Mouse (Mus musculus) midbrain, embryonic 14.5 days (tissue): ENCODE results near the gene Gm43720. TPM values are rescaled to one million over a fixed set of nuclear protein-coding genes. Genes with fewer than 3 reads are reported as not detected.
"Not testable (repeated sequence)": the region's sequence is repeated elsewhere in the genome, so short reads cannot be mapped to it uniquely, and the experiment has no call there.

Source experiments
- ATAC-seq: fragments of 200-750 bp; cut with Nextera tagmentation; 2 replicates; pipeline ENCODE4 v1.8.0; 2017; ENCODE audit warnings: moderate number of reproducible peaks, moderate library complexity; ENCODE audit not compliant: low FRiP score, low TSS enrichment
- DNase-seq: peaks from one replicate; pipeline ENCODE4 v3.0.0-alpha.2; 2015
- H3K27ac ChIP-seq: fragments of 300-500 bp; sonication (generic); replicated peaks from 2 replicates; pipeline ENCODE4 v1.5.1; 2014; ENCODE audit warnings: mild to moderate bottlenecking, low read depth, low read length, moderate library complexity
- H3K27me3 ChIP-seq: fragments of 300-500 bp; sonication (generic); 2 replicates; pipeline ENCODE4 v1.6.1; 2014; ENCODE audit warnings: low read length, control low read depth, mixed read lengths; ENCODE audit not compliant: control insufficient read depth, insufficient read depth
- H3K36me3 ChIP-seq: fragments of 300-500 bp; sonication (generic); 2 replicates; pipeline ENCODE4 v1.6.1; 2014; ENCODE audit warnings: low read length, control low read depth; ENCODE audit not compliant: control insufficient read depth, insufficient read depth
- H3K4me1 ChIP-seq: fragments of 300-500 bp; sonication (generic); 2 replicates; pipeline ENCODE4 v1.6.1; 2014; ENCODE audit warnings: mild to moderate bottlenecking, antibody characterized with exemption, low read length, control low read depth; ENCODE audit not compliant: control insufficient read depth, insufficient read depth
- H3K4me2 ChIP-seq: fragments of 300-500 bp; sonication (generic); 2 replicates; pipeline ENCODE4 v1.6.1; 2014; ENCODE audit warnings: mild to moderate bottlenecking, low read length, moderate library complexity
- H3K4me3 ChIP-seq: fragments of 300-500 bp; sonication (generic); replicated peaks from 2 replicates; pipeline ENCODE4 v1.5.1; 2014; ENCODE audit warnings: low read depth, low read length
- H3K9ac ChIP-seq: fragments of 300-500 bp; sonication (generic); replicated peaks from 2 replicates; pipeline ENCODE4 v1.6.1; 2014; ENCODE audit warnings: mild to moderate bottlenecking, low read length, moderate library complexity
- H3K9me3 ChIP-seq: fragments of 300-500 bp; sonication (generic); 2 replicates; pipeline ENCODE4 v1.6.1; 2016; ENCODE audit warnings: low read length, control low read depth, mixed read lengths; ENCODE audit not compliant: control insufficient read depth
- WGBS: fragments of 180-500 bp; shearing (Covaris S2); extraction: QIAGEN DNeasy Blood & Tissue Kit; methylation state at CpG from one replicate; pipeline ENCODE4 v1.1.7; 2014; 5-methylcytosine and 5-hydroxymethylcytosine counted together
- polyA plus RNA-seq: library from polyadenylated mRNA; unstranded; fragments of >200 nt; fragmentation: Nextera tagmentation; extraction: Ambion mirVana; gene quantifications from 2 replicates; pipeline ENCODE4 v1.2.1, GENCODE M21; 2014

Gm43720 gene
- polyA plus RNA-seq, 1 experiment from 2014 or later, result not detected

- H3K4me1 ChIP-seq, result no peaks in the 10 kb centered on the region
- no peak for DNase-seq
- H3K4me2 ChIP-seq, result no peak overlapping the region
- no peaks in the 10 kb centered on the region for H3K9me3 ChIP-seq
- H3K27ac ChIP-seq, result no peak overlapping the region
- H3K9ac ChIP-seq, result no peak overlapping the region
- whole genome bisulfite sequencing, result 61% methylated on average over 3 of the region's 3 CpGs
- no peak overlapping the region for H3K4me3 ChIP-seq
- H3K36me3 ChIP-seq, result no peaks in the 10 kb centered on the region
- ATAC-seq, result no peak
- H3K27me3 ChIP-seq, result no peaks in the 10 kb centered on the region
Measured at GRCm38 (mm10) chr5:138223287-138223686, 56.5 kb downstream of the Gm43720 start.

- no peak for ATAC-seq
- 26% methylated on average over 4 of the region's 4 CpGs for WGBS
- H3K4me3 ChIP-seq, result no peak overlapping the region
- H3K9ac ChIP-seq, result no peak overlapping the region
- H3K4me2 ChIP-seq, result no peak overlapping the region
- H3K36me3 ChIP-seq, result no peaks in the 10 kb centered on the region
- H3K4me1 ChIP-seq, result no peaks in the 10 kb centered on the region
- H3K27me3 ChIP-seq, result no peaks in the 10 kb centered on the region
- no peaks in the 10 kb centered on the region for H3K9me3 ChIP-seq
- DNase-seq, result peak; percentile 86
- no peak overlapping the region for H3K27ac ChIP-seq
Measured at GRCm38 (mm10) chr5:138222111-138222510, 57.6 kb downstream of the Gm43720 start.

GRCm38 (mm10) chr5:138219864-138220263 lies 59.9 kb downstream of the Gm43720 start:
- DNase-seq (no peak), ATAC-seq (no peak)
- Histone ChIP-seq H3K9me3 (no peaks in the 10 kb centered on the region), H3K9ac (no peak overlapping the region), H3K27me3 (no peaks in the 10 kb centered on the region), H3K27ac (no peak overlapping the region), H3K4me1 (no peaks in the 10 kb centered on the region), H3K36me3 (no peaks in the 10 kb centered on the region), H3K4me3 (no peak overlapping the region), H3K4me2 (no peak overlapping the region)
- 75% methylated on average over 2 of the region's 2 CpGs for WGBS

- not testable (repeated sequence) for H3K4me3 ChIP-seq, H3K27me3 ChIP-seq, H3K27ac ChIP-seq, H3K9me3 ChIP-seq, H3K9ac ChIP-seq, DNase-seq, ATAC-seq, H3K4me2 ChIP-seq, H3K36me3 ChIP-seq, H3K4me1 ChIP-seq
- WGBS, result 94% methylated on average over 13 of the region's 13 CpGs
Measured at GRCm38 (mm10) chr5:138216632-138217031, 63.1 kb downstream of the Gm43720 start.

Other genes starting within 250 kb of the Gm43720 start
- gene Smok3c, start 226.8 kb downstream of the Gm43720 start, polyA plus RNA-seq, result not detected in 2 replicates
- 28.8 and 42.3 TPM in 2 replicates for gene Zkscan1, start 194.9 kb downstream of the Gm43720 start, polyA plus RNA-seq
- gene Zscan21, start 163.1 kb downstream of the Gm43720 start, polyA plus RNA-seq, result 94.0 and 113 TPM in 2 replicates
- gene Zfp113, start 124.2 kb downstream of the Gm43720 start, polyA plus RNA-seq, result 24.9 and 27.8 TPM in 2 replicates
- gene Cops6, start 118.9 kb downstream of the Gm43720 start, polyA plus RNA-seq, result 241 and 270 TPM in 2 replicates
- 16.8 and 19.9 TPM in 2 replicates for gene Ap4m1, start 108.0 kb downstream of the Gm43720 start, polyA plus RNA-seq
- 81.9 and 117 TPM in 2 replicates for gene Mcm7, start 107.5 kb downstream of the Gm43720 start, polyA plus RNA-seq
- 68.7 and 93.5 TPM in 2 replicates for gene Taf6, start 92.5 kb downstream of the Gm43720 start, polyA plus RNA-seq
- 24.3 and 32.0 TPM in 2 replicates for gene Cnpy4, start 92.5 kb downstream of the Gm43720 start, polyA plus RNA-seq
- gene Mblac1, start 85.6 kb downstream of the Gm43720 start, polyA plus RNA-seq, result 12.6 and 18.0 TPM in 2 replicates
- gene Nxpe5, start 54.1 kb downstream of the Gm43720 start, polyA plus RNA-seq, result not detected in 2 replicates
- 71.5 and 90.0 TPM in 2 replicates for gene Lamtor4, start 24.5 kb downstream of the Gm43720 start, polyA plus RNA-seq
- 15.0 and 20.2 TPM in 2 replicates for gene BC037034, start 15.9 kb downstream of the Gm43720 start, polyA plus RNA-seq
- gene Gal3st4, start 7.1 kb downstream of the Gm43720 start, polyA plus RNA-seq, result 1.4 and 2.0 TPM in 2 replicates
- gene Gpc2, start within 50 bp of the Gm43720 start, polyA plus RNA-seq, result 37.3 and 59.5 TPM in 2 replicates
- gene Stag3, start 282 bp upstream of the Gm43720 start, polyA plus RNA-seq, result 4.4 and 9.3 TPM in 2 replicates
- gene Pvrig, start 62.0 kb upstream of the Gm43720 start, polyA plus RNA-seq, result not detected in 2 replicates
- gene Zfp157, start 161.5 kb upstream of the Gm43720 start, polyA plus RNA-seq, result 81.7 and 83.9 TPM in 2 replicates